Mouse (Mus musculus) lung, adult 2 months (tissue): ENCODE data around the gene Klhdc7b.

ENCODE experiments used
- CTCF ChIP-seq: fragments of 200-500 bp; IDR thresholded peaks from 2 replicates; pipeline ENCODE4 v1.5.1; 2011; ENCODE audit warnings: mild to moderate bottlenecking, low read length, control low read depth; ENCODE audit not compliant: insufficient read depth
- POLR2A ChIP-seq: fragments of 200-500 bp; IDR thresholded peaks from 2 replicates; pipeline ENCODE4 v1.6.1; 2011; ENCODE audit warnings: low read depth, mild to moderate bottlenecking, control low read depth, low read length, borderline replicate concordance; ENCODE audit errors: extremely low read depth

- TF ChIP-seq CTCF (no peak), POLR2A (peak; percentile 88)
Measured at GRCm38 (mm10) chr15:89429352-89430221, 44.9 kb downstream of the Klhdc7b start, which contains the start of the genes C730034F03Rik, Gm44502 and Chkb.
